Mouse (Mus musculus) limb, embryonic 10.5 days (tissue): ENCODE data around the gene Atxn2l. TPM values are rescaled to one million over a fixed set of nuclear protein-coding genes. Genes with fewer than 3 reads are reported as not detected.

ENCODE experiments used
- DNase-seq: peaks from one replicate; pipeline ENCODE4 v3.0.0-alpha.2; 2017; ENCODE audit warnings: low spot score
- H3K27ac ChIP-seq: fragments of 300-500 bp; sonication (generic); 2 replicates; pipeline ENCODE4 v1.5.1; 2016; ENCODE audit warnings: mild to moderate bottlenecking
- H3K27me3 ChIP-seq: fragments of 300-500 bp; sonication (generic); 2 replicates; pipeline ENCODE4 v1.6.1; 2016; ENCODE audit warnings: low read depth, mild to moderate bottlenecking; ENCODE audit not compliant: poor library complexity, severe bottlenecking
- H3K36me3 ChIP-seq: fragments of 300-500 bp; sonication (generic); 2 replicates; pipeline ENCODE4 v1.6.1; 2016; ENCODE audit warnings: mild to moderate bottlenecking, moderate library complexity
- H3K4me1 ChIP-seq: fragments of 300-500 bp; sonication (generic); 2 replicates; pipeline ENCODE4 v1.6.1; 2016
- H3K4me3 ChIP-seq: fragments of 300-500 bp; sonication (generic); 2 replicates; pipeline ENCODE4 v1.5.1; 2016; ENCODE audit warnings: mild to moderate bottlenecking, moderate library complexity
- H3K9me3 ChIP-seq: fragments of 300-500 bp; sonication (generic); replicated peaks from 2 replicates; pipeline ENCODE4 v1.6.1; 2016; ENCODE audit warnings: mild to moderate bottlenecking
- WGBS: fragments of 180-500 bp; shearing (Covaris S2); methylation state at CpG from one replicate; pipeline ENCODE4 v1.1.7; 2016; 5-methylcytosine and 5-hydroxymethylcytosine counted together
- polyA plus RNA-seq: library from polyadenylated mRNA; unstranded; fragments of >200 nt; fragmentation: Nextera tagmentation; extraction: Ambion mirVana; gene quantifications from 2 replicates; pipeline ENCODE4 v1.2.1, GENCODE M21; 2016

Gene Atxn2l
- polyA plus RNA-seq, 1 experiment from 2014 or later: 60.6 TPM

DNA sequence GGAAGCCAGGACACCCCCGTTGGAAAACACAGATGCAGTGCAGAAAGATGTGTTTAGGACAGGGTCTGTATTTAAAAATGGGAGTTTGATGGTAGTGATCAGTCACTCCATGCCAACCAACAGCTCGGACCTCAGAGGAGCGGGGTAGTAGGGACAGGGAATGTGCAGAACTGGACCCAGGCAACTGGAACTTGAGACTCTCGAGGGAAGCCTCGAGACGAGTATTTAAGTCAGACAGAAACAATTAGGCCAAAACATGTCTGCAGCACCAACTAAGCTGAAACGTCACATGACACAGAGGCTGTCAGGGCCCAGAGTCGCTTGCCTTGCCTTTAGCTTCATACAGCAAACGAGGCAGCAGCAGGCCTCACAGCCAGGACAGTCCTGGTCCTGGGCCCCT, 37.1 kb downstream of the Atxn2l start:
- no peak overlapping the region for H3K27ac ChIP-seq

DNA sequence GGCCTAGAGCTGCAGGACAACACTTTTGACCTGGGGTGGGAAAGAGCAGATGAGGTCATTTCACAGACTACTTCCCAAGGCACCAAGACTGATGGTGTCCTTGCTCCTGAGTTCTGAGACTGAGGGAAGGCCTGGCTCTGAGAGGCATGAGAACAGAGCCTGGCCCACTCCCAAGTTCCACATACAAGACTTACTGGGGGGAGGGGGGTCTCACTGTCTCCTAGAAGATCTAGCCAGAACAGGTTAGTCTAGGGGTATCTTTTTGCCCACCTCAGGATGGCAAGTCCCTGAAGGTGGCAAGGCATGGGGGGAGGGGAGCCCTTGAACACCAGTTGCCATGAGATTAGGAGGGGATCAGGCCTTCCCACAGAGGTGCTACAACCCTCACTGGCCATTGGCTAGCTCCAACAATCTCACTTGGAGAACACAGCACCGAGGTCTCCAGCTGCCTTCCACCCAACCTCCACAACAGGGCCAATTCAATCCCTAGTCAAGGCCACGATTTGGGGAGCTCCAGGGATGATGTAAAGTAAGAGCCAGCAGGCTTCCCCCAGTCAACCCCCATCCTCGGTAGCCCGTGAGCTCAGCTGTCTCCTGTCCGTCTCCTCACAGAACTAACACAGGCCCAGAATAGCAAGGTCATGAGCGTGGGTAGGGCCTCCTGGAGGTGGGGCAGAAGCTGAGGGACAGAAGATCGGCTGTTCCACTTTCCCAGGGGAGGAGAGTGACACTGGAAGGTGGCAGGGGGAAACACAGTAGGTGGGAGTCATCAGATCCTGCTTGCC, 37.8 kb downstream of the Atxn2l start:
- H3K27ac ChIP-seq: peak overlapping the region; percentile 46; the same call in 1 of the 2 replicates
- 50% methylated on average over 7 of the region's 7 CpGs for WGBS
- peaks cover 8% of the 10 kb centered on the region; the same call in 1 of the 2 replicates for H3K27me3 ChIP-seq
- peaks cover 48% of the 10 kb centered on the region for H3K36me3 ChIP-seq
- peaks cover 49% of the 10 kb centered on the region for H3K4me1 ChIP-seq
- no peak overlapping the region for H3K4me3 ChIP-seq
- DNase-seq: no peak
- H3K9me3 ChIP-seq: no peaks in the 10 kb centered on the region

More for the DNA sequence above, 37.1 kb downstream of the Atxn2l start:
- H3K9me3 ChIP-seq: no peaks in the 10 kb centered on the region
- H3K36me3 ChIP-seq: peaks cover 55% of the 10 kb centered on the region
- no peak overlapping the region for H3K4me3 ChIP-seq
- H3K27me3 ChIP-seq: peaks cover 8% of the 10 kb centered on the region; the same call in 1 of the 2 replicates
- DNase-seq: no peak
- WGBS: 66% methylated on average over 9 of the region's 9 CpGs
- peaks cover 42% of the 10 kb centered on the region for H3K4me1 ChIP-seq

DNA sequence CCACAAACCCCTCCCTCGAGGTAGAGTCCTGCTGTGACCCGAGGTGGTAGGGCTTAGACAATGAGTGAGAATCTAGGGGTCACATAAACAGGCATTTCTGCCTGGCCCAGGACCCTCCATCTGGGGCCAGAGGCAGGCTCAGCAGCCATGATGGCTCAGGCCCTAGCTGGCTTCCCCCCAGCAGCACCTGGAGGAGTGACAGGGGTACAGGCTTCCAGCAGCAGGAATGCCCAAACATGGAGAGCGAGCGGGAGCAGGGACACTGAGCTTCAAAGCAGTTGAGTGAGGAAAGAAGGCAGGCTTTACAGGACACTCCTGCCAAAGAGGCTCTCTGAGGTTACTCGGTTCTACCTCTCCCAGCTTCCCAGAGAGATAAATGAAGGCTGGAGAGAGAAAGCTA, 38.4 kb downstream of the Atxn2l start:
- 32% methylated on average over 5 of the region's 5 CpGs for WGBS
- no peak for DNase-seq
- H3K9me3 ChIP-seq: no peaks in the 10 kb centered on the region
- H3K4me1 ChIP-seq: peaks cover 51% of the 10 kb centered on the region
- H3K27ac ChIP-seq: peak overlapping the region; percentile 46; the same call in 1 of the 2 replicates
- peaks cover 8% of the 10 kb centered on the region; the same call in 1 of the 2 replicates for H3K27me3 ChIP-seq
- peaks cover 42% of the 10 kb centered on the region for H3K36me3 ChIP-seq
- no peak overlapping the region for H3K4me3 ChIP-seq

DNA sequence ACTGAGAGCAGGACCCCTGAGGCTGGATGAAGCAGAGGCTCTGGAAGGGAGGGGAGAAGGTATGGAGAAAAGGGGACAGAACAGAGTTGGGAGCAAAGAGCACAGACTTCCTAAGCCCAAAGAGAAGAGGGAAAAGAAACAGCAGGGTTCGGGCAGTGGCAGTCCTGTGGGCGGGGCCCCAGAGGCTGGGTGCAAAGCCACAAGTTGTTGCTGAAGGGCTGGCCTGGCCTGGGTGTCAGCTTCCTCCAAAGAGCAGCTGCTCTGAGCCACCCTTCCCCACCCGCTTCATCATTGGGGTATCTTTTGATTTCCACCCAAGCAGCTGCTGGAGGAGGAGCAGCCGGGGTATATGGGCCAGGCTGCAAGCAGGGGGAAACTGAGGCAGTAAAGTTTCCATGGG, 39.1 kb downstream of the Atxn2l start:
- H3K27ac ChIP-seq: no peak overlapping the region
- peaks cover 53% of the 10 kb centered on the region for H3K4me1 ChIP-seq

DNA sequence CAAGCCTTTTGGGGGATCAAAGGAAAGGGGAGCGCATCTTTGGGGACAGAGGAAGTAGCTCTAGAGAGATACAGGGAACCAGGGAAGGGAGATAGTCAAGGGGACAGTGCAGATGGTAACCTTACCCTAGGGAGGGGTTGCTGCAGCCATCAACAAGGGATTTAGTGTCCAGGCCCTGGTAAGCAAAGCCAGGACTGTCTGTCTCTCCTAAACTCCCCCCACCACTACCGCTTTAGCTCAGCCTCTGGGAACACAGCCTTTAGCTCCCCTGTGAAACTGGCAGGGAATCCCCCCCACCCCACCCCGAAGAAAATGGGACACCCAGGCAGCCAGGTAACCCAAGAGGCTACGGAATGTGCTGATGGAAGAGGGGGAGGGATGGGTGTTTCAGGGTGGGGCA, 39.7 kb downstream of the Atxn2l start:
- H3K9me3 ChIP-seq: no peaks in the 10 kb centered on the region
- peaks cover 8% of the 10 kb centered on the region; the same call in 1 of the 2 replicates for H3K27me3 ChIP-seq
- 50% methylated on average over 4 of the region's 4 CpGs for WGBS
- H3K4me1 ChIP-seq: peaks cover 53% of the 10 kb centered on the region
- no peak overlapping the region for H3K4me3 ChIP-seq
- peaks cover 29% of the 10 kb centered on the region for H3K36me3 ChIP-seq
- H3K27ac ChIP-seq: peak overlapping the region; percentile 27; the same call in 1 of the 2 replicates
- DNase-seq: no peak

More for the DNA sequence above, 39.1 kb downstream of the Atxn2l start:
- DNase-seq: no peak
- H3K9me3 ChIP-seq: no peaks in the 10 kb centered on the region
- WGBS: 47% methylated on average over 4 of the region's 4 CpGs
- peaks cover 35% of the 10 kb centered on the region for H3K36me3 ChIP-seq
- peaks cover 8% of the 10 kb centered on the region; the same call in 1 of the 2 replicates for H3K27me3 ChIP-seq
- H3K4me3 ChIP-seq: no peak overlapping the region

DNA sequence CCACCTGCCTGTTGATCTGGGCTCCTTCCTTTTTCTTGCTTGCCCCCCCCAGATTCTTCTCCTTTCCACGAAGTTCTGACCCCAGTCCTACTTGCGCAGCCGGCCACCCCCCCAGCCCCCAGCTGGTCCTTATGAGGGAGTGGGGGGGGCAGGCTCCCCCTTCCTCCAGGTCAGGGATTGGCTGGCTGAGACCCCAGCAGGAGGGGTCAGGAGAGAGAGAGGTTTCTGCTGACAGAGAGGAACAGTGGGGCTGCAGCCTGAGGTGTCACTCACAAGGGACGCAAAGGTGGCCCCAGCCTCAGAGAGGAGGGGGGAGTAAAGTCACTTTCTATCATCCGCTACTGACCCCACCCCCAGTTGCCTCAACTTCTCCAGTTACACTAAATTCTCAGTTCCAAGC, 40.2 kb downstream of the Atxn2l start, which contains the start of gene Atp2a1:
Atp2a1 (minus strand) TSS at position 105 of the 400 bp plus-strand sequence.
- H3K9me3 ChIP-seq: no peaks in the 10 kb centered on the region
- H3K27me3 ChIP-seq: peaks cover 8% of the 10 kb centered on the region; the same call in 1 of the 2 replicates
- peaks cover 53% of the 10 kb centered on the region for H3K4me1 ChIP-seq
- H3K27ac ChIP-seq: peak within 1 kb of the TSS; percentile 56
- no peak within 1 kb of the TSS; the same call in 1 of the 2 replicates for H3K4me3 ChIP-seq
- no peak for DNase-seq
- WGBS: 44% methylated on average over 5 of the region's 5 CpGs
- H3K36me3 ChIP-seq: peaks cover 24% of the 10 kb centered on the region

DNA sequence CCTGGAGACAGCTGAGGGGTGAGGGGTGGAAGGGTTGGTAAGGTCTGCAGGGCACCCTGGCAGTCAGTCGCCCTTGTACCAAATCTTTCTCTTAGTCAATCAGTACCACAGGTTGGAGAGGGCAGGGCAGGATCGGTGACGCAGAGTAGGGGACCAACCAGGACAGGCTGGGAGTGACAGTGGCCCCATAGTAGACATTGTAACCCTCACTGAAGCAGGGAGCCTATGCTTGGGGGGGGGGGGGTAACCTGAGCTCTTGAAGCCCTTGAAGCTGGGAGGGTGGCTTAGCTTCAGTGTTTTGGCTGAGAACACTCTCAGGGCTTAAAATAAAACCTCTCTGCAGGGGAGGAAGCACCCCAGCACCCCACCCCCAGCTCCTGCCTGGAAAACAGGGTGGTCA, 41.6 kb downstream of the Atxn2l start:
- peaks cover 8% of the 10 kb centered on the region; the same call in 1 of the 2 replicates for H3K27me3 ChIP-seq
- DNase-seq: no peak
- peak overlapping the region; percentile 72; the same call in 1 of the 2 replicates for H3K27ac ChIP-seq
- no peak overlapping the region for H3K4me3 ChIP-seq
- H3K9me3 ChIP-seq: no peaks in the 10 kb centered on the region
- 73% methylated on average over 3 of the region's 3 CpGs for WGBS
- H3K36me3 ChIP-seq: peaks cover 10% of the 10 kb centered on the region
- H3K4me1 ChIP-seq: peaks cover 53% of the 10 kb centered on the region

DNA sequence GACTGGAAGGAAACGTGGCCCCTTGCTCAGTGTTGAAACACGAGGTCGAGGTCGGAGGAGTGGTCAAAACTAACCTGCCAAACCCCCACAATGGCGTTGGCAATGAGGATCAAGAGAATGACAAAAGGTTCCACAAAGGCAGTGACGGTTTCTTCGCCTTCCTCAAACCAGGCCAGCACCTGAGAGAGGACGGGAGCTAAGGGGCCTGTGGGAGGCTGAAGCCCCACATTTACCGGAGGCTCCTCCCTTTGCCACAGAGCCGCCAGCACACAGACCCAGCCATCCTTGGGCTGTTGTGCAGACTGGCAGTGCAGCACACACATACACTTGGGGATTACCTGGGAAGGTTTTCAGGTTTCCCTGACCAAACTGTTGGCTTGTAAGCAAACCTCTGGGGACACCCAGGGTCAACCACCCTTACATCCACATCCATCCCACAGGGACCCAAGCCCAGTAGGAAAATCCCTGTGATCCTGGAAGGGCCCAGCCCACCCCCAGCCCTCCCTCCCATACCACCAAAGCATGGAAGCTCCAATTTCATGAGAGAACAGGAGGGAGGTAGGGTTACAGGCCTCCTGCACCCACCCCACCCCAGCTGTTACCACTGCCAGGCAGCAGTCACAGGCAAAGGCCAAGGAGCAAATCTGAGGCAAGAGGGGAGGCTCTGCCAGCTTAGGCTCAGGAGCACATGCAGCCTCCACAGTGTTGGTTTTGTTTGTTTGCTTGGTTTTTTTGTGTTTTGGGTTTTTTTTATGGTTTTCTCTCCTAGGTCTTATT, 42.4 kb downstream of the Atxn2l start:
- Histone ChIP-seq H3K4me1 (peaks cover 50% of the 10 kb centered on the region), H3K4me3 (no peak overlapping the region), H3K36me3 (0 out of 2 replicates have a peak, but pooled peaks cover 3% of the 10 kb centered on the region), H3K27ac (peak overlapping the region; percentile 72), H3K27me3 (peaks cover 8% of the 10 kb centered on the region; the same call in 1 of the 2 replicates), H3K9me3 (no peaks in the 10 kb centered on the region)
- no peak for DNase-seq
- WGBS: 46% methylated on average over 10 of the region's 10 CpGs

DNA sequence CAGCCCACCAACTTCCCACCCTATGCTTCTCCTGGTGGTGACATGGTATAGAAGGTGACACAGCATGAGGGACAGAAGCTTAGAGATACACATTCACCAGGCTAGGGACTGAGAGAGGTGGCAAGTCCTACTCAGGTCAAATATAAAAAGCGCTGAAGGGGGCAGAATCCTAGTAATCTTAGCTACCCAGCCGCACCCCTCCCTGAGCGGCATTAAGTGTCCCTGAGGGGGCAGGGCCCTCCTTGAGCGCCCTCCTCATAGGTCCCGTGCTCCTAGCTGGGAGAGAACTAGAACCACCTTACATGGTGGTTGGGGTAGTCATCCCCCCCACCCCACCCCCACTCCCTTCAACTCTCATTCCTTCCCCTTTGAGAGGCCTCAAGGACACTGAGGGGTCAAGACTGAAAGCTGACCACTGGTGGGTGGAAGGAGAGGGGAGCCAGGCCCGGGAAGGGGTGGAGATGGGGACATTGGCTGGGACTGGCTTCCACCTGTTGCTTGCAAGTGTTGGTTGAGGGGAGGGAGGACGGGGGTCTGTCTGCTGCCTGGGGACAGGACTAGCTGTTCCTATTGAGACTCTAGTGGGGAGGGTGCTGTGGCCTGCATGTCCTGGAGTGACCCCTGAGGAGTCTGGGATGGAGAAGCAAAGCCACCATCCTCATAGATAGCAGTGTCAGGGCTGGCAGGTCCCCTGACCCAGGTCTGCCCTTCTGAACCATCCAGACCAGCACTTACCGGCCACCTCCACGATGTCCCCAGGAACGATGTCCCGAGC, 44.2 kb downstream of the Atxn2l start:
- Histone ChIP-seq H3K4me1 (peaks cover 37% of the 10 kb centered on the region), H3K27me3 (peaks cover 8% of the 10 kb centered on the region; the same call in 1 of the 2 replicates), H3K9me3 (no peaks in the 10 kb centered on the region), H3K4me3 (no peak overlapping the region), H3K36me3 (no peaks in the 10 kb centered on the region), H3K27ac (no peak overlapping the region)
- no peak for DNase-seq
- 81% methylated on average over 11 of the region's 11 CpGs for WGBS

DNA sequence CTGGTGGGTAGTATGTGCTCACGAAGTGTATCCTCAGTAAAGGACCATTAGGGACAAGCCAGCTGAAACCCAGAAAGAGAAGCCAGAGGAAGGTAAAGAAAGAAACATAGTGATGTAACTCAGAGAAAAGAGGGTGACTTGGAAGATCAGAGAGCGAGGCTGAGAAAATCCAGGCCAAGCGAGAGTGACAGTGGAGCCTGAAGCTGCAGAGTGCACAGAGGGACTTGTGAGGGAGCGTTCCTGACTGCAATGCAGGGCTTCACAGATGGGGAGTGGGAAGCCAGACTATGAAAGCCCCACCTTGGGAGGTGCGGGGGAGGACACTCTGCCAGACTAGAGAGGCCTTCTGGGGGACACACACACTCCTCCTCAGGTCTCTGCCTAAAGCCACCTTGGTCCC, 45.0 kb downstream of the Atxn2l start:
- Histone ChIP-seq H3K27ac (no peak overlapping the region), H3K36me3 (no peaks in the 10 kb centered on the region), H3K9me3 (no peaks in the 10 kb centered on the region), H3K4me3 (no peak overlapping the region), H3K4me1 (peaks cover 30% of the 10 kb centered on the region), H3K27me3 (peaks cover 4% of the 10 kb centered on the region; the same call in 1 of the 2 replicates)
- no peak for DNase-seq
- 84% methylated on average over 5 of the region's 5 CpGs for WGBS

DNA sequence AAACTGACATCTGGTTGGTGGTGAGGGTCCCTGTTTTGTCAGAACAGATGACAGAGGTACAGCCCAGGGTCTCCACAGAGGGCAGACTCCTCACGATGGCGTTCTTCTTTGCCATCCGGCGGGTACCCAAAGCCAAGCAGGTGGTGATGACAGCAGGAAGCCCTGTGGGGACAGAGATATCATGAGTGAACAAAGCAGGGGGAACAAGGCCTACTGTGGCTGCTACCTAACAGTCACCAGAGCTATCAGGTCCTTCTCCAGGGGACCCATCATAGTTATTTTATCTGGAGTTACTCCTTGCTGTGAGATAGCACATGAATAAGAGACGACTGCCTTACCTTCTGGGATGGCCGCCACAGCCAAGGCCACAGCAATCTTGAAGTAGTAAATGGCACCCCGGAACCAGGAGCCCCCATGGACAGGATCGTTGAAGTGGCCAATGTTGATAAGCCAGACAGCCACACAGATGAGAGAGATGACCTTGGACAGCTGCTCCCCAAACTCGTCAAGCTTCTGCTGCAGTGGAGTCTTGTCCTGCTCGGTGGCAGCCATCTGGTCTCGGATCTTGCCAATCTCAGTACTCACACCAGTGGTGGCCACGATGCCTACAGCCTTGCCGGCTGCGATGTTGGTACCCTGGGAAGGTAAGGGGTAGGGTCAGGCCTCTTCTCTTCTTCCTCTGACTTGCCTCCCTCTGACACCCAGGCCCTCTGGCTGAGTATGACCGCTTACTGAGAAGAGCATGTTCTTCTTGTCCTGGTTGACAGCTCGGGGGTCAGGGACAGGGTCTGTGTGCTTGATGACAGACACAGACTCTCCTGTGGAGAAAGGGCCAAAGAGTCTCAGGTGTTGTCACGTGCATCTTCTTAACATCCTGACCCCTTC, 46.6 kb downstream of the Atxn2l start:
- 91% methylated on average over 17 of the region's 17 CpGs for WGBS
- Histone ChIP-seq H3K9me3 (no peaks in the 10 kb centered on the region), H3K4me1 (peaks cover 16% of the 10 kb centered on the region), H3K27me3 (no peaks in the 10 kb centered on the region; the same call in 1 of the 2 replicates), H3K36me3 (no peaks in the 10 kb centered on the region), H3K27ac (no peak overlapping the region), H3K4me3 (no peak overlapping the region)
- DNase-seq: no peak
